ENCODE assay signal across 9 mouse cellular contexts in the genomic region with DNA sequence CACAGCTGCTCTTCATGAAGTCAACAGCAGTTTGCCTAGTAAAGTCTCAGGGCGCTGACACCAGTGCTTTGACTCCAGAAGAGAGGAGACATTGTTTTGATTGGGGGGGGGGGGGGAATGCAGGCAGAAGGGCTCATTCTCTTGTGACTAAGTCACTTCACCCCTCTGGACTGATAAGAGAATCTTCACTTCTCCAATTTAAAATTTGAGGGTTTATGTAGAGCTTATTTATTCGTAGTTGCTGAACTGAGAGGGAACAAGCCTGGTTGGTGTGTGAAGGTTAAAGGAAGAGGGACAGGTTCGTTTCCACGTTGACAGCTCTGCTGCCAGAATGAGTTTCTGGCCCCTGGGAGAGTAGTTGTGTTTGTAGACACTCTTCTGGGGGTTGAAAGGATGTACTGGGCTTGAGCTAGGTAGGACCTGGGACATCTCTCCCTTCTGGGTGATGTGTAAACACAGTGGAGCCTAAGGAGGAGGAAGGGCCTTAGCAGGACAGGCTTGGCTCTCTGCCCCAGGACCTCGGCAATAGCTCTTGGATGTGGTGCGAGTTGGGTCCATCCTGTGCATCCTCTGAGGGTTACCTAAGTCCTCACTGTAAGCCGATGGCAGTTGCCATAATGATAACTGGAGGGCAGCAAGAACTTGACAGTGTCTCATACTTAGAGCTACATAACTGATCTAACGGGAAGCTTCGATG. TPM values are rescaled to one million over a fixed set of nuclear protein-coding genes. Genes with fewer than 3 reads are reported as not detected.
DNase-seq lines count a peak whose midpoint lies in the region; ATAC-seq and TF ChIP-seq lines count a peak whose summit lies in the region.
"Had no signal": no experiment of that assay in that cellular context is flagged by ENCODE, and none has a peak within 500 bp of the region (broad histone marks: within the 10 kb centered on the region; RNA-seq: fewer than 3 reads in every experiment).

No protein-coding gene starts in this region.

- H3K9me3 ChIP-seq in liver, embryonic 11.5 days (ENCODE audit: control insufficient read depth, low read length) = no peaks in the 10 kb centered on the region
- H3K9me3 ChIP-seq in midbrain, embryonic 15.5 days = no peaks in the 10 kb centered on the region

- TF ChIP-seq CTCF in cerebellum, adult 2 months (IDR thresholded peaks at IDR 0.05; ENCODE audit: borderline replicate concordance, insufficient read depth, low read depth, low read length) = no peak
- no peak for TF ChIP-seq CTCF in embryonic fibroblast, embryonic 13.5 days (IDR thresholded peaks at IDR 0.05; ENCODE audit: borderline replicate concordance, insufficient read depth, low read length)

- no peak for ATAC-seq in liver, embryonic 11.5 days (replicated peaks; ENCODE audit: low FRiP score)
- no peak for ATAC-seq in midbrain, embryonic 15.5 days (replicated peaks)

- H3K9ac ChIP-seq in liver, embryonic 11.5 days (ENCODE audit: low read depth, low read length) = no peak overlapping the region
- no peak overlapping the region for H3K9ac ChIP-seq in midbrain, embryonic 15.5 days

- 0 out of 2 replicates have a peak, but pooled peaks have one; percentile 16 for TF ChIP-seq POLR2A in cerebellum, adult 2 months (IDR thresholded peaks at IDR 0.05; ENCODE audit: borderline replicate concordance, insufficient read depth, low read length)
- peak; percentile 76 for TF ChIP-seq POLR2A in embryonic fibroblast, embryonic 13.5 days (IDR thresholded peaks at IDR 0.05; ENCODE audit: low read depth, low read length)

- peaks cover 15% of the 10 kb centered on the region; the same call in 1 of the 2 replicates for H3K4me1 ChIP-seq in cerebellum, adult 2 months (ENCODE audit: control insufficient read depth, insufficient read depth, low read length)
- peaks cover 19% of the 10 kb centered on the region for H3K4me1 ChIP-seq in liver, embryonic 11.5 days (replicated peaks; ENCODE audit: control insufficient read depth, insufficient read depth, low read length)
- H3K4me1 ChIP-seq in embryonic fibroblast, embryonic 13.5 days (ENCODE audit: control insufficient read depth, insufficient read depth, low read length) = no peaks in the 10 kb centered on the region
- peaks cover 26% of the 10 kb centered on the region for H3K4me1 ChIP-seq in midbrain, embryonic 15.5 days

- H3K4me2 ChIP-seq in liver, embryonic 11.5 days = no peak overlapping the region
- H3K4me2 ChIP-seq in midbrain, embryonic 15.5 days = peak overlapping the region; percentile 94

- H3K4me3 ChIP-seq in cerebellum, adult 2 months (replicated peaks; ENCODE audit: insufficient read depth, low read depth, low read length) = no peak overlapping the region
- no peak overlapping the region for H3K4me3 ChIP-seq in liver, embryonic 11.5 days (ENCODE audit: low read depth, low read length)
- no peak overlapping the region for H3K4me3 ChIP-seq in embryonic fibroblast, embryonic 13.5 days (ENCODE audit: insufficient read depth, low read length)
- H3K4me3 ChIP-seq in midbrain, embryonic 15.5 days = 0 out of 2 replicates have a peak overlapping the region, but pooled peaks have one; percentile 63

- 43% methylated on average over 9 of the region's 9 CpGs for WGBS in cerebellum, adult 2 months
- WGBS in liver, embryonic 11.5 days = 76% methylated on average over 9 of the region's 9 CpGs
- WGBS in midbrain, embryonic 15.5 days = 80% methylated on average over 9 of the region's 9 CpGs

- no peak overlapping the region for H3K27ac ChIP-seq in cerebellum, adult 2 months (ENCODE audit: insufficient read depth, low read length)
- 0 out of 2 replicates have a peak overlapping the region, but pooled peaks have one; percentile 17 for H3K27ac ChIP-seq in liver, embryonic 11.5 days (ENCODE audit: low read depth, low read length)
- no peak overlapping the region for H3K27ac ChIP-seq in embryonic fibroblast, embryonic 13.5 days (ENCODE audit: insufficient read depth, low read length)
- peak overlapping the region; percentile 41; the same call in 1 of the 2 replicates for H3K27ac ChIP-seq in midbrain, embryonic 15.5 days

- peaks cover 12% of the 10 kb centered on the region for H3K36me3 ChIP-seq in liver, embryonic 11.5 days (ENCODE audit: control insufficient read depth, insufficient read depth, low read length)
- H3K36me3 ChIP-seq in midbrain, embryonic 15.5 days (replicated peaks) = 0 out of 2 replicates have a peak, but pooled peaks cover 7% of the 10 kb centered on the region

- no peaks in the 10 kb centered on the region for H3K27me3 ChIP-seq in cerebellum, adult 2 months (ENCODE audit: control insufficient read depth, insufficient read depth, low read length)
- H3K27me3 ChIP-seq in liver, embryonic 11.5 days (replicated peaks; ENCODE audit: control insufficient read depth, insufficient read depth, low read length) = no peaks in the 10 kb centered on the region
- no peaks in the 10 kb centered on the region for H3K27me3 ChIP-seq in midbrain, embryonic 15.5 days (replicated peaks)

- no peak for DNase-seq in cerebellum, adult 2 months
- no peak for DNase-seq in cerebellum, adult 11 months
- no peak for DNase-seq in liver, embryonic 11.5 days (ENCODE audit: low spot score)
- DNase-seq in liver = no peak
- DNase-seq in right cerebral cortex, postnatal 4 days = no peak
- DNase-seq in embryo, embryonic 10 days (ENCODE audit: low spot score) = no peak
- DNase-seq: lung, adult 18-20 months had no signal

RNA-seq across cellular contexts. Expression of gene Serp2, which starts 48.7 kb away (rescaled TPM):
- 173 and 177 TPM in 2 replicates for polyA plus RNA-seq in cerebellum, adult 2 months (2012; rRNA removed)
- 4.3 and 5.3 TPM in 2 replicates for polyA plus RNA-seq in liver, embryonic 11.5 days (2014; fragmentation: Nextera tagmentation; extraction: Ambion mirVana)
- 2.7 and 3.5 TPM in 2 replicates for polyA plus RNA-seq in embryonic fibroblast, embryonic 13.5 days (2011; ENCODE audit: insufficient read length, low read depth, missing spikeins)
- 186 and 187 TPM in 2 replicates for polyA plus RNA-seq in midbrain, embryonic 15.5 days (2015; fragmentation: Nextera tagmentation; extraction: Ambion mirVana)

Comparison
In these comparisons a context has a peak if more than half of its experiments do, and no peak if none do; other contexts are left out.
1. H3K27ac ChIP-seq: peak in liver, embryonic 11.5 days (single experiment) and midbrain, embryonic 15.5 days (single experiment); none in cerebellum, adult 2 months (single experiment) and embryonic fibroblast, embryonic 13.5 days (single experiment).
2. RNA of gene Serp2, which starts 48.7 kb away (polyA plus RNA-seq): 186 to 187 TPM in midbrain, embryonic 15.5 days and 173 to 177 TPM in cerebellum, adult 2 months; 4.3 to 5.3 TPM in liver, embryonic 11.5 days and 2.7 to 3.5 TPM in embryonic fibroblast, embryonic 13.5 days; every median in the first group is over 10 times any median in the second.